Mouse (Mus musculus): ENCODE results near the gene Cd3eap.

GRCm38 (mm10) chr7:19324221-19324620 lies 35.1 kb downstream of the Cd3eap start:
- TF ChIP-seq POLR2A (IDR thresholded peaks at IDR 0.05; ENCODE audit: extremely low read depth, insufficient read depth, low read length) (no peak), CTCF (IDR thresholded peaks at IDR 0.05; ENCODE audit: extremely low read depth, insufficient read depth, low read length) (no peak)
